Mouse (Mus musculus): Measurements from ENCODE around the gene Gtf3c5.
A peak's percentile ranks its signal among the peaks of the same experiment; 100 is the strongest.

Gene Gtf3c5

GRCm38 (mm10) chr2:28569903-28570302 is 13.6 kb downstream of the Gtf3c5 start:
- DNase-seq (ENCODE audit: low spot score), result no peak

DNA sequence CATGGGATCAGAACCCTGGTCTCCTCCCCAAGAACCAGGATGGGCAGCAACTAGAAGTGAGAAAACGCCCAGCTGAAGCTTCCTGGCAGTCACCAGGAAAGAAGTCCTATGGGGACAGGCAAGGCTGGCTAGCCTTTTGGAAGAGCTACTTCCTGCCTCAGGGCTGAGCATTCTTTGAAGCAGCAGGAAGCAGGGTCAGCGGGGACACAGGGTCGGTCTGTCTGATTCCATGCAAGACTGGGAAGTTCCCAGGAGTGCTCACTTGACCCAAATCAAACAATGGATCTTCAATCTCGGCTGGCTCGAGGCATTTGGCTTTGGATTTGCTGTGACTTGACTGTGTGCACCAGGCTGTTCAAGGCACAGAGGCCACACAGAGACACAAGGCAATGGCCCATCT is 17.0 kb downstream of the Gtf3c5 start:
- no peak for DNase-seq (ENCODE audit: low spot score)

DNA sequence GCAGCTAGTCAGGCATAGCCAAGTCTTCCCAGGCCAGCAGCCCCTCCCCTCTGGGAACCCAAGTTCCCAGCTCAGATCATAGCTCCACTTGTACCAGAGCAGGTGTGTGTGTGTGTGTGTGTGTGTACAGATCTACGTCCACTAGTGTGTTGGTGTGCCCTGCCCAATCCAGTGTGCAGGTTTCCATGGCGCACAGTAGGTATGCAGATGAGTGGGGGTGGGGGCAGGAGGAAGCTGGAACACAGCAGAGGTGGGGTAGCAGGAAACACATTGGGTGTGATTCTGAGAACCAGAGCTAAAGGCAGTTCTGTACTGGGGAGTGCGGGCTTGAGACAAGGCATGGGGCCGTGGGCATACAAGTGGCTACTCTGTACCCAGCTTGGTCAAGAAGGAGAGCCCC is 19.2 kb downstream of the Gtf3c5 start:
- DNase-seq (ENCODE audit: low spot score), result no peak

GRCm38 (mm10) chr2:28563830-28564229 is 19.7 kb downstream of the Gtf3c5 start:
- no peak for DNase-seq (ENCODE audit: low spot score)

- DNase-seq (ENCODE audit: low spot score), result no peak
Measured at GRCm38 (mm10) chr2:28563303-28563702, 20.2 kb downstream of the Gtf3c5 start, which contains the start of gene Cel. TSS of gene Cel (minus strand) at chr2:28563403.

GRCm38 (mm10) chr2:28557452-28557851 is 26.1 kb downstream of the Gtf3c5 start:
- DNase-seq (ENCODE audit: low spot score), result no peak

GRCm38 (mm10) chr2:28552301-28552700 is 31.2 kb downstream of the Gtf3c5 start:
- no peak for DNase-seq (ENCODE audit: low spot score)

- no peak for DNase-seq (ENCODE audit: low spot score)
Measured at GRCm38 (mm10) chr2:28549157-28549556, 34.4 kb downstream of the Gtf3c5 start.

DNA sequence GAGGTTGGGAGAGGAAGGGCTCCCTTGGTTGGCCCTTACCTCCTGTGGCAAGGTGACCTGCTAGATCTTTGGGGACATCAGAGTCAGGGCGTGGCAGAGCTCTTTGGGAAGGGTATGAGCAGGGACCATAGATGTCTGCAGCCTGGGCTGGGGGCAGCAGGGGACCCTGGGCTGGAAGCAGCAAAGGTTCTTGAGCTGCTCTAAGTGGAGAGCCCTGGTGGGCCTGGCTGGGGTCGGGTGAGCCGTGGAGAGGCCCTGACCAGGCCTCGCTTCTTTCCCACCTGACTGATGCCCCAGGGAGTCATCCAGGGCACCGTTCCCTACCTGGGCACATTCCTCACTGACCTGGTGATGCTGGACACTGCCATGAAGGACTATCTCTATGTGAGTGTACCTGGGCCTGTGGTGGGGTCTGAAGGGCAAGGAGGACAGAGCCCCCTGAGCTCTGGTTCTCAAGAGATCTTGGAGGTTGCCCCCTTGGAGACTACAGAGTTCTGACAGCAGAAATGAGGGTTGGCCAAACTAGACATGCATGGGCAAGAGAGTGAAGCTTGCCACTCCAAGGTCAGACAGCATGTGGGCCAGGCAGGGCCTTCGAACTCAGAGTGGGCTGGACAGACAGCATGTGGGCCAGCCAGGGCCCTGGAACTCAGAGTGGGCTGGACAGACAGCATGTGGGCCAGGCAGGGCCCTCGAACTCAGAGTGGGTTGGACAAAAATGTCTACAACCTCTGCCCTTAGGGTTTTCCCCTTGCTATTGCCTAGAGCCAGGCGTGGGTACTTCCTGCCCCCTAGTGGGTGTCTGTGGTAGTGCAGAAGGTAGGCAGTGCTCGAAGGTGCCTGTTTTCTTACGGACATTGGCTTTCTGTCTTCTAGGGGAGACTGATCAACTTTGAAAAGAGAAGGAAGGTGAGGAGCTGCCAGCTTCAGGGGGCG is 36.0 kb downstream of the Gtf3c5 start:
- peak; percentile 91 for DNase-seq (ENCODE audit: low spot score)

GRCm38 (mm10) chr2:28546560-28546959 is 37.0 kb downstream of the Gtf3c5 start:
- DNase-seq (ENCODE audit: low spot score), result no peak

GRCm38 (mm10) chr2:28545976-28546375 is 37.6 kb downstream of the Gtf3c5 start:
- no peak for DNase-seq (ENCODE audit: low spot score)

GRCm38 (mm10) chr2:28543894-28544293 is 39.7 kb downstream of the Gtf3c5 start:
- no peak for DNase-seq (ENCODE audit: low spot score)

GRCm38 (mm10) chr2:28540587-28541227 is 42.8 kb downstream of the Gtf3c5 start:
- no peak for DNase-seq (ENCODE audit: low spot score)

- no peak for DNase-seq (ENCODE audit: low spot score)
Measured at GRCm38 (mm10) chr2:28539949-28540348, 43.6 kb downstream of the Gtf3c5 start.

DNA sequence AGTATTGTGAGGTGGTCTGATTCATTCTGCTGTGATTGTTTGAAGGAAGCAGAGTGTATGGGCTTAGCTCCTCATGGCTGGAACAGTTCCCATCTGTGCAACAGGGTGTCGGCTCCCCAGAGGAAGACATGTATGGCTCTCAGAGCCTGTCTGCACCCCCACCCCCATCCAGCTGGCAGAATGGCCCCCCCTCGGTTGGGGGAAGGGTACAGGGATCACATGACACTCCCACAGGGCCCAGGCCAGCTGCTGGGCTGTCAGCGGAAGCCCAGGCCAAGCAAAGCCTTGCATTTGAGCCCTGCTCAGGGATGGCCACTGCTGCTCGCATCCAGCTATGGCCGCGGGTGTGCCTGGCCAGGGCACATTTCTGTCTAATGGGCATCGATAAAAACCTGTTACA is 44.3 kb downstream of the Gtf3c5 start:
- peak; percentile 71 for DNase-seq (ENCODE audit: low spot score)

- no peak for DNase-seq (ENCODE audit: low spot score)
Measured at GRCm38 (mm10) chr2:28538817-28539128, 44.8 kb downstream of the Gtf3c5 start.

- no peak for DNase-seq (ENCODE audit: low spot score)
Measured at GRCm38 (mm10) chr2:28537995-28538816, 45.3 kb downstream of the Gtf3c5 start.

DNA sequence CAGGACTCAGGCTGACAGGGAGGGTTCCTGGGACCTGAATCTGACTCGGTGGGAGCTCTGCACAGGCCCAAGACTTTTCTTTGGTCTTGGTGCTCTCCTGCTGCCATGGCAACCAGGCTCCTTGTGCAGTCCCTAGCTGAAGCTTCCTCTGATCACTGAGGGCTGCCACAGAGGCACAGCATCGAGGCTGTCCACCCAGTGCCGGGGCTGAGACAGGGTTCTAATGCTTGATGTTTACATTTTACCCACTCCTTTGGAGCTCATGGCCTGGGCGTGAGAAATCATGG is 46.0 kb downstream of the Gtf3c5 start:
- DNase-seq (ENCODE audit: low spot score), result peak; percentile 28

DNA sequence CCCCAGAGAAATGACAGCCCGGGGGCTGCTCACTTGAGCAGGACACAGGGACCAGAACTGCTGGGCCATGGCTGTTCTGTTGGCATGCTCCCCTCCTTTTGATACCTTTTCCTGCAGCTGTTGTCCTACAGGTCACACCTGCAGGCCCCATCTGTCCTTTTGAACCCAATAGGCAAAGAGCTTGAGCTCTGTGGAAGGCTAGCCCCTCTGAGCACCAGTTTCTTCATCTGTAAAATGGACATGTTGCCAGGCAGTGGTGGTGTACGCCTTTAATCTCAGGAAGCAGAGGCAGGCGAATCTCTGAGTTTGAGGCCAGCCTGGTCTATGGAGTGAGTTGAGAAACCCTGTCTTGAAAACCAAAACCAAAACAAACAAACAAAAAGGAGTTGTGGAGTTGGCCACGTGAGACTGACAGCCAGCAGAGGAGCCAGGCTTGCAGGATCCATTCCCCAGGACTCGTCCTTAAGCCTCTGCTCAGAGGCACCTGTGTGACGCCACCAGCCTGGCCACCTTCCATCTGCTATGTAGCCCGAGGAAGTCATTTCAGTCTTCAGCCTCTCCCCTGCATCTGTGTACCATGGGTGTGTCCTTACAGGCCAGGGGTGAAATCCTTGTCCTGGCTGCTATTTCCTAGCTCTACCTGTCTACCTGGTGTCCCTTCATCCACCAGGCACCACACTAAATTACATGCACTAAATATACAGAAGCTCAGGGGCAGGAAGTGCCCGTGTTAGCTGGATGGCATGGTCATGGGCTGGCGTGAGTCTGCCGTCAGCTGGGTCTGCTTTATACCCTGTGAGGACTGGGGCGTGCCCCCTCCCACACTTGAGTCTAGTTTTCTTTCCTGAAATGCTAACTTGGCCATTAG is 46.6 kb downstream of the Gtf3c5 start:
- DNase-seq (ENCODE audit: low spot score), result no peak

DNA sequence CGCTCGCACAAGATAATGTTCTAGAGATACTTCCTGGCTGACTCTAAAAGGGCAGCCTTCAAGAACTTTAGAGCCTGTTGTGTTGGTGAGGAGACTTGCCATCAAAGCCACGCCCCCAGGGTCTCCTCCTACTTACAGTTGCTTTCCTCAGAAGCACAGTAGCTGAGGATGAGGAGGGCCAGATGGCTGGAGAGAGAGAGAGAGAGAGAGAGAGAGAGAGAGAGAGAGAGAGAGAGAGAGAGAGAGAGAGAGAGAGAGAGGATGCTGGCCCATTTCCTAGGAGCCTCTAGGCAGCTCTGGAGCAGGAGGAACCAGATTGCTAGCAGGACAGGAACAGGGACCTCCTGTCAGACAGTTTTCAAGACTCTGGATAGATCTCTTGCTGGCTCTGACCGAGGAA is 47.4 kb downstream of the Gtf3c5 start:
- DNase-seq (ENCODE audit: low spot score), result no peak

GRCm38 (mm10) chr2:28535650-28536049 is 47.9 kb downstream of the Gtf3c5 start:
- no peak for DNase-seq (ENCODE audit: low spot score)

- DNase-seq (ENCODE audit: low spot score), result peak; percentile 28
Measured at GRCm38 (mm10) chr2:28535263-28535540, 48.3 kb downstream of the Gtf3c5 start.
